Mouse (Mus musculus) intestine, postnatal 0 days (tissue): ENCODE results near the gene Dkc1. TPM values are rescaled to one million over a fixed set of nuclear protein-coding genes. Genes with fewer than 3 reads are reported as not detected.

Experiments used
- ATAC-seq: fragments of 200-750 bp; cut with Nextera tagmentation; 2 replicates; pipeline ENCODE4 v1.8.0; 2017; ENCODE audit warnings: mild to moderate bottlenecking, moderate TSS enrichment, moderate library complexity
- H3K27ac ChIP-seq: fragments of 300-500 bp; sonication (generic); 2 replicates; pipeline ENCODE4 v1.5.1; 2014; ENCODE audit warnings: mild to moderate bottlenecking, low read depth, low read length, moderate library complexity
- H3K27me3 ChIP-seq: fragments of 300-500 bp; sonication (generic); replicated peaks from 2 replicates; pipeline ENCODE4 v1.6.1; 2014; ENCODE audit warnings: low read length, mixed read lengths; ENCODE audit not compliant: control insufficient read depth, insufficient read depth
- H3K36me3 ChIP-seq: fragments of 300-500 bp; sonication (generic); 2 replicates; pipeline ENCODE4 v1.6.1; 2014; ENCODE audit warnings: mild to moderate bottlenecking, moderate library complexity; ENCODE audit not compliant: control insufficient read depth, insufficient read depth
- H3K4me1 ChIP-seq: fragments of 300-500 bp; sonication (generic); replicated peaks from 2 replicates; pipeline ENCODE4 v1.6.1; 2014; ENCODE audit warnings: antibody characterized with exemption, low read length, mixed read lengths; ENCODE audit not compliant: control insufficient read depth, insufficient read depth
- H3K4me2 ChIP-seq: fragments of 300-500 bp; sonication (generic); replicated peaks from 2 replicates; pipeline ENCODE4 v1.6.1; 2014; ENCODE audit warnings: low read depth, mild to moderate bottlenecking, moderate library complexity
- H3K4me3 ChIP-seq: fragments of 300-500 bp; sonication (generic); 2 replicates; pipeline ENCODE4 v1.5.1; 2014; ENCODE audit warnings: low read depth, low read length
- H3K9ac ChIP-seq: fragments of 300-500 bp; sonication (generic); 2 replicates; pipeline ENCODE4 v1.6.1; 2014; ENCODE audit warnings: mild to moderate bottlenecking, low read depth, low read length
- H3K9me3 ChIP-seq: fragments of 300-500 bp; sonication (generic); 2 replicates; pipeline ENCODE4 v1.6.1; 2016; ENCODE audit warnings: mixed run types; ENCODE audit not compliant: control insufficient read depth
- CTCF ChIP-seq: sonication (generic); IDR thresholded peaks from 2 replicates; pipeline ENCODE4 v1.5.1; 2016; ENCODE audit warnings: low read depth, mild to moderate bottlenecking, control low read depth, antibody characterized with exemption, moderate library complexity
- WGBS: fragments of 180-500 bp; shearing (Covaris S2); extraction: QIAGEN DNeasy Blood & Tissue Kit; methylation state at CpG from one replicate; pipeline ENCODE4 v1.1.7; 2014; 5-methylcytosine and 5-hydroxymethylcytosine counted together
- polyA plus RNA-seq: library from polyadenylated mRNA; unstranded; fragments of >200 nt; fragmentation: Nextera tagmentation; extraction: Ambion mirVana; gene quantifications from 2 replicates; pipeline ENCODE4 v1.2.1, GENCODE M21; 2015

Dkc1 gene
- polyA plus RNA-seq: 27.3 and 29.5 TPM in 2 replicates

- peak within 1 kb of the TSS; percentile 18; the same call in 1 of the 2 replicates for H3K9ac ChIP-seq
- peak within 1 kb of the TSS; percentile 61 for H3K4me2 ChIP-seq
- H3K27ac ChIP-seq: peak within 1 kb of the TSS; percentile 46; the same call in 1 of the 2 replicates
- H3K27me3 ChIP-seq: no peaks in the 10 kb centered on the region
- no peaks in the 10 kb centered on the region for H3K9me3 ChIP-seq
- no peak for TF ChIP-seq CTCF
- 18% methylated on average over 27 of the region's 29 CpGs for WGBS
- no peaks in the 10 kb centered on the region for H3K36me3 ChIP-seq
- H3K4me1 ChIP-seq: no peaks in the 10 kb centered on the region
- peak; percentile 98 for ATAC-seq
- peak within 1 kb of the TSS; percentile 46 for H3K4me3 ChIP-seq
Observed at GRCm38 (mm10) chrX:75095369-75096162, at the start of gene Dkc1. TSS of gene Dkc1 (plus strand) at chrX:75095854.

GRCm38 (mm10) chrX:75045931-75046330, 49.7 kb upstream of the Dkc1 start:
- WGBS: 75% methylated on average over 1 of the region's 1 CpGs
- no peak for TF ChIP-seq CTCF
- no peak for ATAC-seq

GRCm38 (mm10) chrX:75046921-75047635, 48.6 kb upstream of the Dkc1 start:
- 49% methylated on average over 3 of the region's 3 CpGs for WGBS
- Histone ChIP-seq H3K9ac (no peak overlapping the region), H3K36me3 (no peaks in the 10 kb centered on the region), H3K4me1 (no peaks in the 10 kb centered on the region), H3K4me2 (no peak overlapping the region), H3K9me3 (no peaks in the 10 kb centered on the region), H3K27ac (no peak overlapping the region), H3K4me3 (no peak overlapping the region), H3K27me3 (no peaks in the 10 kb centered on the region)
- ATAC-seq: no peak
- no peak for TF ChIP-seq CTCF

More at GRCm38 (mm10) chrX:75045931-75046330, 49.7 kb upstream of the Dkc1 start:
- Histone ChIP-seq H3K4me1 (no peaks in the 10 kb centered on the region), H3K9me3 (no peaks in the 10 kb centered on the region), H3K36me3 (no peaks in the 10 kb centered on the region), H3K4me3 (no peak overlapping the region), H3K9ac (no peak overlapping the region), H3K4me2 (no peak overlapping the region), H3K27me3 (no peaks in the 10 kb centered on the region), H3K27ac (no peak overlapping the region)

GRCm38 (mm10) chrX:75056120-75056775, 39.4 kb upstream of the Dkc1 start:
- H3K4me1 ChIP-seq: no peaks in the 10 kb centered on the region
- TF ChIP-seq CTCF: no peak

GRCm38 (mm10) chrX:75082351-75082750, 13.3 kb upstream of the Dkc1 start:
- no peaks in the 10 kb centered on the region for H3K4me1 ChIP-seq
- no peak overlapping the region for H3K27ac ChIP-seq
- no peak overlapping the region for H3K4me3 ChIP-seq
- no peak overlapping the region for H3K9ac ChIP-seq
- 65% methylated on average over 2 of the region's 2 CpGs for WGBS
- TF ChIP-seq CTCF: peak; percentile 51
- no peak for ATAC-seq
- H3K36me3 ChIP-seq: no peaks in the 10 kb centered on the region
- H3K27me3 ChIP-seq: no peaks in the 10 kb centered on the region
- no peak overlapping the region for H3K4me2 ChIP-seq
- H3K9me3 ChIP-seq: no peaks in the 10 kb centered on the region

More at GRCm38 (mm10) chrX:75056120-75056775, 39.4 kb upstream of the Dkc1 start:
- Histone ChIP-seq H3K27me3 (no peaks in the 10 kb centered on the region), H3K4me3 (no peak overlapping the region), H3K36me3 (no peaks in the 10 kb centered on the region), H3K27ac (no peak overlapping the region), H3K9me3 (no peaks in the 10 kb centered on the region), H3K9ac (no peak overlapping the region), H3K4me2 (no peak overlapping the region)
- no peak for ATAC-seq
- WGBS: 85% methylated on average over 2 of the region's 2 CpGs
